Mouse (Mus musculus): ENCODE results near the gene Exoc7.

DNA sequence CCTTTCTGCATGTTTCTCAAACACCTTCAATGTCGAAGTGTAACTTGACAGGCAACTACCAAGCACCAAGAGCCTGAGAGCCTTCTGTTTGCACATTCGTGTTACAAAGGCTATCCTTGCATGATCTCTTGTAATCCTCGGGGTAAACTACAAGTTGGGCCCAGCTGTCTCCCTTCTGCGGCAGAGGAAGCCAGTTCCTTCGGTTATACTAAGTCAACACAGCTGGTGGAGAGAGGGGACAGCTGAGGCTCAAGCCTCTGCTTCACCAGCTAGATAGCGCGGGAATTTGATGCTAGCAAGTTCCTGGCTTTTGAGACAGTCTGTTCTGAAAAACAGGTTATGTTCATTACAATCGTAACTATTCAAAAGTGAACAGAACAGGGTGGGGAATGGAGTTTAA lies 5.3 kb upstream of the Exoc7 start:
- TF ChIP-seq EP300 (IDR thresholded peaks at IDR 0.05; ENCODE audit: low read depth) (no peak), CTCF (IDR thresholded peaks at IDR 0.05; ENCODE audit: low read depth) (no peak)

Measured in heart, postnatal 0 days (tissue).